8 mouse cellular contexts compared by ENCODE assay signal in genomic region chr6:116264836-116265235, GRCm38 (mm10). TPM values are rescaled to one million over a fixed set of nuclear protein-coding genes. Genes with fewer than 3 reads are reported as not detected.
DNase-seq lines count a peak whose midpoint lies in the region; ATAC-seq and TF ChIP-seq lines count a peak whose summit lies in the region.

No protein-coding gene starts in this region.

- TF ChIP-seq CTCF in brain, embryonic 14.5 days (IDR thresholded peaks at IDR 0.05; ENCODE audit: borderline replicate concordance, extremely low read depth, insufficient read depth, insufficient read length) = no peak
- TF ChIP-seq CTCF in midbrain, postnatal 0 days (IDR thresholded peaks at IDR 0.05) = no peak

- H3K9ac ChIP-seq in kidney, embryonic 14.5 days (ENCODE audit: low read depth, low read length) = no peak overlapping the region; the same call in 1 of the 2 replicates
- H3K9ac ChIP-seq in hindbrain, embryonic 16.5 days (ENCODE audit: low read depth, low read length) = no peak overlapping the region
- no peak overlapping the region for H3K9ac ChIP-seq in midbrain, postnatal 0 days (replicated peaks; ENCODE audit: low read length, poor library complexity, severe bottlenecking)

- H3K36me3 ChIP-seq in kidney, embryonic 14.5 days (ENCODE audit: control insufficient read depth, insufficient read depth, low read length) = peaks cover 19% of the 10 kb centered on the region
- H3K36me3 ChIP-seq in hindbrain, embryonic 16.5 days (ENCODE audit: control insufficient read depth, insufficient read depth, low read length) = peaks cover 18% of the 10 kb centered on the region
- H3K36me3 ChIP-seq in midbrain, postnatal 0 days (ENCODE audit: insufficient read depth, low read length) = peaks cover 15% of the 10 kb centered on the region

- no peak for ATAC-seq in kidney, embryonic 14.5 days (ENCODE audit: low FRiP score, low TSS enrichment)
- no peak for ATAC-seq in hindbrain, embryonic 16.5 days
- ATAC-seq in midbrain, postnatal 0 days (ENCODE audit: low FRiP score) = no peak

- no peak overlapping the region for H3K27ac ChIP-seq in kidney, embryonic 14.5 days (ENCODE audit: low read depth, low read length)
- H3K27ac ChIP-seq in hindbrain, embryonic 16.5 days (ENCODE audit: low read depth, low read length) = no peak overlapping the region
- H3K27ac ChIP-seq in midbrain, postnatal 0 days (ENCODE audit: low read depth, low read length) = no peak overlapping the region

- H3K27me3 ChIP-seq in kidney, embryonic 14.5 days (ENCODE audit: control insufficient read depth, insufficient read depth, low read length) = no peaks in the 10 kb centered on the region
- H3K27me3 ChIP-seq in hindbrain, embryonic 16.5 days (replicated peaks; ENCODE audit: control insufficient read depth, insufficient read depth, low read length) = no peaks in the 10 kb centered on the region
- no peaks in the 10 kb centered on the region for H3K27me3 ChIP-seq in midbrain, postnatal 0 days (ENCODE audit: insufficient read depth, low read length)

- H3K9me3 ChIP-seq in kidney, embryonic 14.5 days (ENCODE audit: control insufficient read depth, low read length) = no peaks in the 10 kb centered on the region
- H3K9me3 ChIP-seq in hindbrain, embryonic 16.5 days (ENCODE audit: control insufficient read depth, low read length) = no peaks in the 10 kb centered on the region
- H3K9me3 ChIP-seq in midbrain, postnatal 0 days (ENCODE audit: low read length) = no peaks in the 10 kb centered on the region

- no peak for TF ChIP-seq POLR2A in brain, embryonic 14.5 days (IDR thresholded peaks at IDR 0.05; ENCODE audit: borderline replicate concordance, extremely low read depth, insufficient read depth, insufficient read length, poor library complexity, severe bottlenecking)

- 0 out of 2 replicates have a peak, but pooled peaks cover 8% of the 10 kb centered on the region for H3K4me1 ChIP-seq in kidney, embryonic 14.5 days (ENCODE audit: control insufficient read depth, insufficient read depth, low read length)
- peaks cover 4% of the 10 kb centered on the region; the same call in 1 of the 2 replicates for H3K4me1 ChIP-seq in hindbrain, embryonic 16.5 days (ENCODE audit: control insufficient read depth, insufficient read depth, low read depth, low read length)
- no peaks in the 10 kb centered on the region; the same call in 1 of the 2 replicates for H3K4me1 ChIP-seq in midbrain, postnatal 0 days (ENCODE audit: insufficient read depth, low read length)

- peak overlapping the region; percentile 77 for H3K4me2 ChIP-seq in kidney, embryonic 14.5 days (replicated peaks; ENCODE audit: low read depth, low read length)
- H3K4me2 ChIP-seq in hindbrain, embryonic 16.5 days (ENCODE audit: low read length) = peak overlapping the region; percentile 88
- peak overlapping the region; percentile 74 for H3K4me2 ChIP-seq in midbrain, postnatal 0 days (ENCODE audit: low read depth, low read length, poor library complexity, severe bottlenecking)

- H3K4me3 ChIP-seq in kidney, embryonic 14.5 days (ENCODE audit: low read length) = peak overlapping the region; percentile 69
- H3K4me3 ChIP-seq in hindbrain, embryonic 16.5 days (ENCODE audit: low read length) = peak overlapping the region; percentile 74
- H3K4me3 ChIP-seq in midbrain, postnatal 0 days (ENCODE audit: low read depth, low read length) = peak overlapping the region; percentile 56

- no peak for DNase-seq in kidney, postnatal 4 days
- peak; percentile 23 for DNase-seq in brain, embryonic 14.5 days (ENCODE audit: low read depth)
- no peak for DNase-seq in midbrain, postnatal 0 days (ENCODE audit: low spot score)
- no peak for DNase-seq in thymus, postnatal 10 days (ENCODE audit: low spot score in 2 of 2)
- DNase-seq in lung, postnatal 4 days = no peak
- no peak for DNase-seq in layer of hippocampus, adult 9-11 months

- 84% methylated on average over 11 of the region's 11 CpGs for WGBS in kidney, embryonic 14.5 days
- 79% methylated on average over 11 of the region's 11 CpGs for WGBS in hindbrain, embryonic 16.5 days
- 76% methylated on average over 11 of the region's 11 CpGs for WGBS in midbrain, postnatal 0 days

RNA-seq across cellular contexts. Expression of gene Zfand4, which starts 0.8 kb away (rescaled TPM):
- 5.9 and 8.3 TPM in 2 replicates for polyA plus RNA-seq in kidney, embryonic 14.5 days (2014; fragmentation: Nextera tagmentation; extraction: Ambion mirVana)
- polyA plus RNA-seq in brain, embryonic 14.5 days (2012; rRNA removed) = 6.5 and 7.7 TPM in 2 replicates
- 6.7 and 7.3 TPM in 2 replicates for polyA plus RNA-seq in hindbrain, embryonic 16.5 days (2015; fragmentation: Nextera tagmentation; extraction: Ambion mirVana)
- 5.8 and 9.1 TPM in 2 replicates for total RNA-seq in midbrain, postnatal 0 days (2014; rRNA removed)
- 5.8 and 6.8 TPM in 2 replicates for polyA plus RNA-seq in midbrain, postnatal 0 days (2015; fragmentation: Nextera tagmentation; extraction: Ambion mirVana)

RNA-seq across cellular contexts. Expression of gene Washc2, which starts 57.0 kb away (rescaled TPM):
- polyA plus RNA-seq in kidney, embryonic 14.5 days (2014; fragmentation: Nextera tagmentation; extraction: Ambion mirVana) = 28.4 and 58.6 TPM in 2 replicates
- polyA plus RNA-seq in brain, embryonic 14.5 days (2012; rRNA removed) = 103 and 105 TPM in 2 replicates
- 62.5 and 66.1 TPM in 2 replicates for polyA plus RNA-seq in hindbrain, embryonic 16.5 days (2015; fragmentation: Nextera tagmentation; extraction: Ambion mirVana)
- 79.5 and 85.2 TPM in 2 replicates for total RNA-seq in midbrain, postnatal 0 days (2014; rRNA removed)
- 65.5 and 68.3 TPM in 2 replicates for polyA plus RNA-seq in midbrain, postnatal 0 days (2015; fragmentation: Nextera tagmentation; extraction: Ambion mirVana)
